Mouse (Mus musculus) embryonic facial prominence, embryonic 10.5 days (tissue): ENCODE data around the gene Oxtr. TPM values are rescaled to one million over a fixed set of nuclear protein-coding genes. Genes with fewer than 3 reads are reported as not detected.
A peak's percentile ranks its signal among the peaks of the same experiment; 100 is the strongest.

ENCODE experiments used
- DNase-seq: peaks from one replicate; pipeline ENCODE4 v3.0.0-alpha.2; 2017; ENCODE audit warnings: low spot score
- H3K27ac ChIP-seq: fragments of 300-500 bp; sonication (generic); replicated peaks from 2 replicates; pipeline ENCODE4 v1.5.1; 2016; ENCODE audit warnings: mild to moderate bottlenecking
- H3K27me3 ChIP-seq: fragments of 300-500 bp; sonication (generic); replicated peaks from 2 replicates; pipeline ENCODE4 v1.6.1; 2016; ENCODE audit warnings: low read depth, mild to moderate bottlenecking; ENCODE audit not compliant: poor library complexity, severe bottlenecking
- H3K36me3 ChIP-seq: fragments of 300-500 bp; sonication (generic); replicated peaks from 2 replicates; pipeline ENCODE4 v1.6.1; 2016; ENCODE audit warnings: mild to moderate bottlenecking, moderate library complexity
- H3K4me1 ChIP-seq: fragments of 300-500 bp; sonication (generic); 2 replicates; pipeline ENCODE4 v1.6.1; 2016
- H3K4me3 ChIP-seq: fragments of 300-500 bp; sonication (generic); 2 replicates; pipeline ENCODE4 v1.5.1; 2016; ENCODE audit warnings: mild to moderate bottlenecking, moderate library complexity
- H3K9me3 ChIP-seq: fragments of 300-500 bp; sonication (generic); 2 replicates; pipeline ENCODE4 v1.6.1; 2016; ENCODE audit warnings: mild to moderate bottlenecking
- WGBS: fragments of 180-500 bp; shearing (Covaris S2); methylation state at CpG from one replicate; pipeline ENCODE4 v1.1.7; 2016; 5-methylcytosine and 5-hydroxymethylcytosine counted together
- polyA plus RNA-seq: library from polyadenylated mRNA; unstranded; fragments of >200 nt; fragmentation: Nextera tagmentation; extraction: Ambion mirVana; gene quantifications from 2 replicates; pipeline ENCODE4 v1.2.1, GENCODE M21; 2016

Oxtr gene
- polyA plus RNA-seq, 1 experiment from 2014 or later: 0.06 TPM

GRCm38 (mm10) chr6:112479861-112480260, 9.9 kb downstream of the Oxtr start:
- Histone ChIP-seq H3K9me3 (no peaks in the 10 kb centered on the region), H3K4me3 (no peak overlapping the region), H3K36me3 (no peaks in the 10 kb centered on the region), H3K27ac (no peak overlapping the region), H3K4me1 (0 out of 2 replicates have a peak, but pooled peaks cover 4% of the 10 kb centered on the region), H3K27me3 (peaks cover 15% of the 10 kb centered on the region)
- peak; percentile 28 for DNase-seq
- 49% methylated on average over 13 of the region's 13 CpGs for WGBS

GRCm38 (mm10) chr6:112471644-112472043, 18.1 kb downstream of the Oxtr start:
- 90% methylated on average over 4 of the region's 4 CpGs for WGBS
- Histone ChIP-seq H3K27me3 (no peaks in the 10 kb centered on the region), H3K36me3 (no peaks in the 10 kb centered on the region), H3K27ac (no peak overlapping the region), H3K9me3 (no peaks in the 10 kb centered on the region), H3K4me3 (no peak overlapping the region), H3K4me1 (no peaks in the 10 kb centered on the region)
- DNase-seq: no peak

- Histone ChIP-seq H3K4me3 (no peak overlapping the region), H3K36me3 (no peaks in the 10 kb centered on the region), H3K4me1 (no peaks in the 10 kb centered on the region), H3K27me3 (no peaks in the 10 kb centered on the region), H3K27ac (no peak overlapping the region), H3K9me3 (no peaks in the 10 kb centered on the region)
- no peak for DNase-seq
Observed at GRCm38 (mm10) chr6:112466001-112466400, 23.7 kb downstream of the Oxtr start.

- Histone ChIP-seq H3K9me3 (no peaks in the 10 kb centered on the region), H3K27ac (no peak overlapping the region), H3K4me3 (no peak overlapping the region), H3K36me3 (no peaks in the 10 kb centered on the region), H3K27me3 (no peaks in the 10 kb centered on the region), H3K4me1 (no peaks in the 10 kb centered on the region)
- WGBS: 90% methylated on average over 3 of the region's 3 CpGs
- DNase-seq: no peak
Observed at GRCm38 (mm10) chr6:112465441-112465840, 24.3 kb downstream of the Oxtr start.

- H3K27ac ChIP-seq: no peak overlapping the region
- H3K36me3 ChIP-seq: no peaks in the 10 kb centered on the region
- H3K27me3 ChIP-seq: no peaks in the 10 kb centered on the region
- 83% methylated on average over 6 of the region's 6 CpGs for WGBS
- no peaks in the 10 kb centered on the region for H3K9me3 ChIP-seq
- no peaks in the 10 kb centered on the region for H3K4me1 ChIP-seq
- DNase-seq: no peak
- no peak overlapping the region for H3K4me3 ChIP-seq
Observed at GRCm38 (mm10) chr6:112463331-112463730, 26.4 kb downstream of the Oxtr start.

GRCm38 (mm10) chr6:112461459-112461858, 28.3 kb downstream of the Oxtr start:
- no peaks in the 10 kb centered on the region for H3K4me1 ChIP-seq
- no peaks in the 10 kb centered on the region for H3K27me3 ChIP-seq
- H3K36me3 ChIP-seq: no peaks in the 10 kb centered on the region
- DNase-seq: no peak
- H3K9me3 ChIP-seq: no peaks in the 10 kb centered on the region
- WGBS: 93% methylated on average over 5 of the region's 5 CpGs
- no peak overlapping the region for H3K27ac ChIP-seq
- no peak overlapping the region for H3K4me3 ChIP-seq

- H3K4me1 ChIP-seq: no peaks in the 10 kb centered on the region
Observed at GRCm38 (mm10) chr6:112459341-112459749, 30.4 kb downstream of the Oxtr start, which contains the start of gene Cav3. TSS of gene Cav3 (plus strand) at chr6:112459505.

GRCm38 (mm10) chr6:112445675-112446074, 44.1 kb downstream of the Oxtr start:
- no peak for DNase-seq
- Histone ChIP-seq H3K36me3 (no peaks in the 10 kb centered on the region), H3K9me3 (no peaks in the 10 kb centered on the region), H3K4me3 (no peak overlapping the region), H3K27ac (no peak overlapping the region), H3K4me1 (no peaks in the 10 kb centered on the region), H3K27me3 (no peaks in the 10 kb centered on the region)
- 84% methylated on average over 3 of the region's 3 CpGs for WGBS

More at GRCm38 (mm10) chr6:112459341-112459749, 30.4 kb downstream of the Oxtr start, which contains the start of gene Cav3:
- Histone ChIP-seq H3K4me3 (no peak within 1 kb of the TSS), H3K27me3 (no peaks in the 10 kb centered on the region), H3K36me3 (no peaks in the 10 kb centered on the region), H3K9me3 (no peaks in the 10 kb centered on the region), H3K27ac (no peak within 1 kb of the TSS)
- WGBS: 74% methylated on average over 12 of the region's 12 CpGs
- DNase-seq: no peak

- 77% methylated on average over 6 of the region's 6 CpGs for WGBS
- Histone ChIP-seq H3K27me3 (no peaks in the 10 kb centered on the region), H3K27ac (no peak overlapping the region), H3K36me3 (no peaks in the 10 kb centered on the region), H3K4me3 (no peak overlapping the region), H3K4me1 (no peaks in the 10 kb centered on the region), H3K9me3 (peaks cover 11% of the 10 kb centered on the region; the same call in 1 of the 2 replicates)
- DNase-seq: no peak
Observed at GRCm38 (mm10) chr6:112426018-112426732, 63.6 kb downstream of the Oxtr start.

- Histone ChIP-seq H3K36me3 (no peaks in the 10 kb centered on the region), H3K4me3 (no peak overlapping the region), H3K9me3 (peaks cover 11% of the 10 kb centered on the region; the same call in 1 of the 2 replicates), H3K27ac (no peak overlapping the region), H3K27me3 (no peaks in the 10 kb centered on the region), H3K4me1 (no peaks in the 10 kb centered on the region)
- WGBS: 91% methylated on average over 8 of the region's 8 CpGs
- DNase-seq: no peak
Observed at GRCm38 (mm10) chr6:112423746-112424501, 65.8 kb downstream of the Oxtr start.
